Mouse (Mus musculus): Measurements from ENCODE around the gene Lmna.
A peak's percentile ranks its signal among the peaks of the same experiment; 100 is the strongest.

Lmna gene

GRCm38 (mm10) chr3:88467116-88467824, 42.5 kb downstream of the Lmna start:
- DNase-seq = peak; percentile 77

DNA sequence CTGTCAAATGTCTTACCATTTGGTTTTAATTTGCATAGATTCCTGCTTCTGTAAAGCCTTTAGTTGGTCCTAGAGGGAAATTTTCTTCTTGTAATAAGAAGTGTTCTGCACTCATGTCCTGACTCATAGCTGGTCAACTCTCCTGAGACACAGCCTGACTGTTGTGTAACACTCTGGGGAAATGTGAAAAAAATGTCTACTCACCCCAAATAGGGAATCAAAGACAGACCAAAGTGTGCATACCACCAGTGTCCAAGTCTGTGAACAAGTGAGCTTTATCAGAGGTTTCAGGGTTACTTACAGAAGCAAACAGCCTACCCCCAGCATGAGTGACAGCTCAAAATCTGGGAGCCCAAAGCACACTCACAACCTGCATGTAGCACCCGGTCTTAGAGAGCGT, 44.6 kb downstream of the Lmna start:
- DNase-seq = no peak

DNA sequence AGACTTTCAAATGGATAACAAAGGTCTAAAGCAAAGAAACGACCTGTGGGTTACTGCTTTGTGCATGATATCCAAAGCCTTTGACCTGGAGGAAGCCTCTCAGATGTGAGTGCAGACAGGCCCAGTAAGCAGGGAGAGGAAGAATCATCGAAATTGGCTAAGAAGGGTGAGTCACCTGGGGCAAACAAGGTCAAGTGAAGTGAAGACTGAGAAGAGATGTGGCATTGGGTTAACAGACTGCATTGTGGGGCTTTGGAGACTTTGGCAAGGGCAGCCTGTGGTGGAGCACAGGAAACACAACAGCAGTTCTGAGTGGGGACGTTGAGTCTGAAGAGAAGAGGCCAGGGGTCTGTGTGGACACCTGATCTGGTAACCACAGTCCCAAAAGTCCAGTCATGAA, 45.3 kb downstream of the Lmna start:
- DNase-seq = no peak

GRCm38 (mm10) chr3:88460983-88461696, 48.6 kb downstream of the Lmna start, which contains the start of gene Sema4a:
TSS of gene Sema4a (minus strand) at chr3:88461182.
- no peak for DNase-seq

- no peak for DNase-seq
Observed at GRCm38 (mm10) chr3:88460029-88460428, 49.7 kb downstream of the Lmna start.

GRCm38 (mm10) chr3:88458778-88459219, 51.0 kb downstream of the Lmna start:
- DNase-seq = no peak

DNA sequence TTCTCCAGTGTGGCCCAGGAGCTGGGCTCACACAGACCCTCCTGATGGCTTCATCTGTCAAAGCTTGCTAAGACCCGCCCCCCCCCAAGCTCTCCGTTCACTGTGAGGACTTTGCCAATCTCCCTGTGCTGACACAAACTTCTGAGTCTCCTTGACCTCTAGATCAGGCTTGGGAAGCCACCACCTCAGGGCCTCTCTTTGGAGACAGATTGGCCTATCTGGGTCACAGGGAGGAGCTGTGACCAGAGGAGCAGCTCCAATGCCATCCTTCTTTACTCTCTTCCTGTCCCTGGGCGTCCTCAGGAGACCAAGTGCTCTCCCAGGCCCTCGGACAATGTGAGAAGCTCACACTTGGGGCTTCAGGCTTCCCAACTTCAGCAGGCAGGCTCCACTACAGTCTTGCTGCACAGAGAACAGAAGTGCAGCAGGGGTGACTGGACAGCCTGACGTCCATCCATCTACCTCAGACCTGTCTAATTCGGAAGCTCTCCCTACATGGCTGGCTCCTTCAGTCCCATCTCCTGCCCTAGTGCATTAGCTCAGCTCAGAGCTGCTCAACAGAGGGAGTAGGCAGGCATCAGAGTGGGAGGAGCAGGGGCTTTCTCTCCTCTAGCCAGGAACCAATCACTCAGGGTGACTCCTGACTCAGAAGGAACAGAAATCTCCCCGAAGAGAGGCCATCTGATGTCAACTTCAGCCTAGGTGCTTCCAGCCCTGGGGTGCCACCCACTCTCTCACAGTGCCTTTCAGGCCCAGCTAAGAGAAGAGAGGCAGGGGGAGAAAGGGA, 52.8 kb downstream of the Lmna start:
- DNase-seq = no peak

GRCm38 (mm10) chr3:88456313-88456712, 53.4 kb downstream of the Lmna start:
- DNase-seq = no peak

- DNase-seq = no peak
Observed at GRCm38 (mm10) chr3:88455588-88456264, 54.0 kb downstream of the Lmna start.

- no peak for DNase-seq
Observed at GRCm38 (mm10) chr3:88454762-88455587, 54.8 kb downstream of the Lmna start.

- DNase-seq = no peak
Observed at GRCm38 (mm10) chr3:88453986-88454385, 55.8 kb downstream of the Lmna start.

DNA sequence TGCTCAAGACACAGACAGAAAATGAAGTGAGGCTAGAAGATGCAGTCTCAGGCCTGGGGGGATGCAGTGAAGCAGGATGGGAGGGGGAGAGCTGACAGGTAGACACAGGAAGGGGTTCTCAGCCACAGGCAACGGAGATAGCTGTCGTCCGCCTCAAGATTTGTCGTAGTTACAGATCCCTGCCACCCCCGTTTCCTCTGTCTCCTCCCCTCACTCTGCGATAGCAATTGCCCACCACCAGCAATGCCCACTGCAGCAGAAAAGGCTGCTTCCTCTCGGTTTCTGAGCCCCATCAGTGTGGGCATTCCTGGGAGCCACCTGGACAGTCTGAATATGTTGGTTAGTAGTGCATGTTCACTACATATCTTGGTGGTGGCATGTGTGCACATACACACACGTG, 56.4 kb downstream of the Lmna start:
- no peak for DNase-seq

DNA sequence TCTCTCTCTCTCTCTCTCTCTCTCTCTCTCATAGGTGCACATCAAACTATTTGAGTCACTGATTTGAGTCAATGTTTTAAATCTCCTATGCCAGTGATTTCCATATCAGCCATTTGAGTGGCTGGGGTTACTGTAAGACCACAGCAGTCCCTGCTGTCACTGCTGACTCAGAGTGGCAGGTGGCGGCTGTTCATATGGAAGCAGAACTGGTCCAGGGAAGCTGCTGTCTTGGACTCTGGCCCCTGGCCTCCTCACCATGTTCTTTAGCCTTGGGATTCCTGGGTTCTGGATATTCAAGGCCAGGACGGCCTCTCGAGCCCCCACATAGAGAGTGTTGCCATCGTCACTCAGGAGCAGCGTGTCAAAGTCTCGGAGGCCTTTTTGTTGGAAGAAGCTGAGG, 57.0 kb downstream of the Lmna start:
- DNase-seq = no peak

- no peak for DNase-seq
Observed at GRCm38 (mm10) chr3:88452246-88452645, 57.5 kb downstream of the Lmna start.

- no peak for DNase-seq
Observed at GRCm38 (mm10) chr3:88450379-88451131, 59.2 kb downstream of the Lmna start.

DNA sequence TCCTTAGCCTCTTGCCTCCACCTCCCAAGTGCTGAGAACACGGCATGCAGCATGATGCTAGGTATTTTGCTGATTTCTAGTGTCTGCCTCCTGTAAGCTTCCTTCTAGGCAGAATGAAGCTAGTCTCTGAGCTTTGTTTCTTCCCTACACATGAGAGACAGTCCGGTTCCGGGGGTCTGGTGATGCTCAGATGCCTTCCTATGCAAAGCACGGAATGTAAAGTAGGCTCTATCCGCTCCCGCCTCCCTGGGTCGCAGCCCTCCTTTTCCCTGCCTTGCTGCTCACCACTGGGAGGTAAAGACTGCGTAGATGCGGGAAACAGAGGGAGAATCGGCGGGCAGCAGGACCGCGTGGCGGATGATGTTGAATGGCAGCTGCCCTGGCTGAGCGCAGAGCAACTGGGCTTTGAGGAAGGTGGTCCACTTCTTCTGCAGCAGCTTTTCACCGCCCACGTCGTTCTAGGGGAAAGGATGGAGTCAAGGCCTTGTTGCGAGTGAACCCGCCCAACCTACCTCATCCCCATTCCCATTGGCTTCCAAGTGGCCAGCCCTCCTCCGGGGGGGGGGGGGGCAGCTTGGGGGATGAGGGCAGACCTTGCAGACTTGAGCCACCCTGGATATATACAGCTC, 60.2 kb downstream of the Lmna start:
- DNase-seq = peak; percentile 76

- no peak for DNase-seq
Observed at GRCm38 (mm10) chr3:88448443-88448842, 61.3 kb downstream of the Lmna start.

- no peak for DNase-seq
Observed at GRCm38 (mm10) chr3:88447676-88448183, 62.0 kb downstream of the Lmna start.

- no peak for DNase-seq
Observed at GRCm38 (mm10) chr3:88446471-88447123, 63.2 kb downstream of the Lmna start.

GRCm38 (mm10) chr3:88442888-88443287, 66.9 kb downstream of the Lmna start:
- DNase-seq = no peak

Measured in cerebellum, adult 11-12 months (tissue).